Mouse (Mus musculus) stomach, postnatal 0 days (tissue): ENCODE data around the gene Npy4r. TPM values are rescaled to one million over a fixed set of nuclear protein-coding genes. Genes with fewer than 3 reads are reported as not detected.

Experiments
- ATAC-seq: fragments of 200-750 bp; cut with Nextera tagmentation; 2 replicates; pipeline ENCODE4 v1.8.0; 2017; ENCODE audit not compliant: low FRiP score, low TSS enrichment
- DNase-seq: peaks from one replicate; pipeline ENCODE4 v3.0.0-alpha.2; 2016; ENCODE audit warnings: low spot score
- H3K27ac ChIP-seq: fragments of 300-500 bp; sonication (generic); replicated peaks from 2 replicates; pipeline ENCODE4 v1.5.1; 2014; ENCODE audit warnings: mild to moderate bottlenecking, control low read depth
- H3K27me3 ChIP-seq: fragments of 300-500 bp; sonication (generic); 2 replicates; pipeline ENCODE4 v1.6.1; 2014; ENCODE audit warnings: low read length; ENCODE audit not compliant: control insufficient read depth, insufficient read depth
- H3K36me3 ChIP-seq: fragments of 300-500 bp; sonication (generic); 2 replicates; pipeline ENCODE4 v1.6.1; 2014; ENCODE audit warnings: low read length, mixed read lengths; ENCODE audit not compliant: control insufficient read depth, insufficient read depth
- H3K4me1 ChIP-seq: fragments of 300-500 bp; sonication (generic); replicated peaks from 2 replicates; pipeline ENCODE4 v1.6.1; 2014; ENCODE audit warnings: antibody characterized with exemption; ENCODE audit not compliant: control insufficient read depth, insufficient read depth
- H3K4me2 ChIP-seq: fragments of 300-500 bp; sonication (generic); replicated peaks from 2 replicates; pipeline ENCODE4 v1.6.1; 2014; ENCODE audit warnings: low read depth, mild to moderate bottlenecking, control low read depth, moderate library complexity
- H3K4me3 ChIP-seq: fragments of 300-500 bp; sonication (generic); 2 replicates; pipeline ENCODE4 v1.5.1; 2014; ENCODE audit warnings: low read depth, low read length, control low read depth
- H3K9ac ChIP-seq: fragments of 300-500 bp; sonication (generic); 2 replicates; pipeline ENCODE4 v1.6.1; 2014; ENCODE audit warnings: mild to moderate bottlenecking, low read length, control low read depth, mixed read lengths
- H3K9me3 ChIP-seq: fragments of 300-500 bp; sonication (generic); 2 replicates; pipeline ENCODE4 v1.6.1; 2016; ENCODE audit warnings: low read length; ENCODE audit not compliant: control insufficient read depth
- CTCF ChIP-seq: IDR thresholded peaks from 2 replicates; pipeline ENCODE4 v1.5.1; 2016; ENCODE audit warnings: antibody characterized with exemption, low read depth, mild to moderate bottlenecking, moderate library complexity
- EP300 ChIP-seq: optimal IDR thresholded peaks from 2 replicates; pipeline ENCODE3; 2016; ENCODE audit warnings: antibody characterized with exemption
- WGBS: fragments of 180-500 bp; shearing (Covaris S2); extraction: QIAGEN DNeasy Blood & Tissue Kit; methylation state at CpG from one replicate; pipeline ENCODE4 v1.1.7; 2014; 5-methylcytosine and 5-hydroxymethylcytosine counted together
- polyA plus RNA-seq: library from polyadenylated mRNA; unstranded; fragments of >200 nt; fragmentation: Nextera tagmentation; extraction: Ambion mirVana; gene quantifications from 2 replicates; pipeline ENCODE4 v1.2.1, GENCODE M21; 2015

The Npy4r gene
- polyA plus RNA-seq, 1 experiment from 2014 or later = 0.22 TPM

GRCm38 (mm10) chr14:34107594-34107993, 44.7 kb downstream of the Npy4r start:
- DNase-seq = no peak

GRCm38 (mm10) chr14:34106389-34107062, 45.8 kb downstream of the Npy4r start:
- H3K9ac ChIP-seq = no peak overlapping the region
- 54% methylated on average over 12 of the region's 12 CpGs for WGBS
- no peak for ATAC-seq

More at GRCm38 (mm10) chr14:34107594-34107993, 44.7 kb downstream of the Npy4r start:
- Histone ChIP-seq H3K4me2 (no peak overlapping the region), H3K4me1 (peaks cover under 1% of the 10 kb centered on the region; the same call in 1 of the 2 replicates), H3K4me3 (no peak overlapping the region), H3K27ac (no peak overlapping the region), H3K9ac (no peak overlapping the region), H3K36me3 (no peaks in the 10 kb centered on the region), H3K9me3 (no peaks in the 10 kb centered on the region), H3K27me3 (no peaks in the 10 kb centered on the region)
- no peak for TF ChIP-seq EP300
- no peak for TF ChIP-seq CTCF
- no peak for ATAC-seq
- WGBS = 71% methylated on average over 4 of the region's 4 CpGs

GRCm38 (mm10) chr14:34104892-34105291, 47.4 kb downstream of the Npy4r start:
- H3K9ac ChIP-seq = no peak overlapping the region
- no peak overlapping the region for H3K4me3 ChIP-seq
- peak; percentile 76 for DNase-seq
- no peaks in the 10 kb centered on the region for H3K36me3 ChIP-seq
- peaks cover 3% of the 10 kb centered on the region; the same call in 1 of the 2 replicates for H3K4me1 ChIP-seq
- peak; percentile 69 for ATAC-seq
- no peaks in the 10 kb centered on the region for H3K9me3 ChIP-seq
- 17% methylated on average over 8 of the region's 8 CpGs for WGBS
- H3K27me3 ChIP-seq = no peaks in the 10 kb centered on the region
- TF ChIP-seq EP300 (no peak), CTCF (peak; percentile 88)
- H3K27ac ChIP-seq = no peak overlapping the region
- H3K4me2 ChIP-seq = no peak overlapping the region

More at GRCm38 (mm10) chr14:34106389-34107062, 45.8 kb downstream of the Npy4r start:
- Histone ChIP-seq H3K4me1 (peaks cover 3% of the 10 kb centered on the region; the same call in 1 of the 2 replicates), H3K9me3 (no peaks in the 10 kb centered on the region), H3K4me3 (no peak overlapping the region), H3K27ac (no peak overlapping the region), H3K4me2 (no peak overlapping the region), H3K27me3 (no peaks in the 10 kb centered on the region), H3K36me3 (no peaks in the 10 kb centered on the region)
- DNase-seq = peak; percentile 65
- TF ChIP-seq EP300 = no peak
- peak; percentile 77 for TF ChIP-seq CTCF

GRCm38 (mm10) chr14:34103855-34104254, 48.4 kb downstream of the Npy4r start:
- H3K4me1 ChIP-seq = peaks cover 3% of the 10 kb centered on the region; the same call in 1 of the 2 replicates
- no peak for TF ChIP-seq EP300
- TF ChIP-seq CTCF = no peak
- no peak for DNase-seq

GRCm38 (mm10) chr14:34102601-34103000, 49.7 kb downstream of the Npy4r start, which contains the start of gene A630023A22Rik:
Gene A630023A22Rik (minus strand): TSS chr14:34102754.
- no peaks in the 10 kb centered on the region for H3K27me3 ChIP-seq
- H3K4me3 ChIP-seq = no peak within 1 kb of the TSS
- no peaks in the 10 kb centered on the region for H3K36me3 ChIP-seq
- ATAC-seq (no peak), DNase-seq (no peak)
- WGBS = 41% methylated on average over 5 of the region's 5 CpGs
- H3K9ac ChIP-seq = no peak within 1 kb of the TSS; the same call in 1 of the 2 replicates
- no peaks in the 10 kb centered on the region for H3K9me3 ChIP-seq
- H3K4me2 ChIP-seq = no peak within 1 kb of the TSS
- TF ChIP-seq EP300 (no peak), CTCF (no peak)
- H3K4me1 ChIP-seq = peaks cover 3% of the 10 kb centered on the region; the same call in 1 of the 2 replicates
- no peak within 1 kb of the TSS; the same call in 1 of the 2 replicates for H3K27ac ChIP-seq

More at GRCm38 (mm10) chr14:34103855-34104254, 48.4 kb downstream of the Npy4r start:
- Histone ChIP-seq H3K27me3 (no peaks in the 10 kb centered on the region), H3K9me3 (no peaks in the 10 kb centered on the region), H3K4me2 (no peak overlapping the region), H3K36me3 (no peaks in the 10 kb centered on the region), H3K4me3 (no peak overlapping the region), H3K9ac (no peak overlapping the region), H3K27ac (no peak overlapping the region)
- ATAC-seq = no peak
- WGBS = 55% methylated on average over 3 of the region's 3 CpGs

- 78% methylated on average over 5 of the region's 5 CpGs for WGBS
- Histone ChIP-seq H3K4me3 (no peak overlapping the region), H3K36me3 (no peaks in the 10 kb centered on the region), H3K4me2 (no peak overlapping the region), H3K27me3 (no peaks in the 10 kb centered on the region), H3K4me1 (no peaks in the 10 kb centered on the region), H3K9ac (no peak overlapping the region), H3K27ac (no peak overlapping the region), H3K9me3 (no peaks in the 10 kb centered on the region)
- DNase-seq = no peak
- ATAC-seq = no peak
- no peak for TF ChIP-seq EP300
- no peak for TF ChIP-seq CTCF
These were observed 56.1 kb downstream of the Npy4r start for GRCm38 (mm10) chr14:34096161-34096560.

Other genes starting within 250 kb of the Npy4r start
- 2.0 and 2.2 TPM in 2 replicates for gene Gdf10, start 228.9 kb downstream of the Npy4r start, polyA plus RNA-seq
- 0.02 and 0.07 TPM in 2 replicates for gene Gdf2, start 211.4 kb downstream of the Npy4r start, polyA plus RNA-seq
- gene Rbp3, start 198.5 kb downstream of the Npy4r start, polyA plus RNA-seq = 0.01 TPM in 1 of 2 replicates, not detected in the other
- 0.04 TPM in 1 of 2 replicates, not detected in the other for gene Zfp488, start 173.7 kb downstream of the Npy4r start, polyA plus RNA-seq
- gene Gm30083, start 137.3 kb downstream of the Npy4r start, polyA plus RNA-seq = not detected in 2 replicates
- gene Gm5460, start 135.7 kb downstream of the Npy4r start, polyA plus RNA-seq = not detected in 2 replicates
- gene Antxrl, start 99.8 kb downstream of the Npy4r start, polyA plus RNA-seq = not detected in 2 replicates
- gene Anxa8, start 66.5 kb downstream of the Npy4r start, polyA plus RNA-seq = 65.7 and 66.2 TPM in 2 replicates
- gene A630023A22Rik, start 49.7 kb downstream of the Npy4r start, polyA plus RNA-seq = 0.15 and 0.24 TPM in 2 replicates
- 0.12 and 0.46 TPM in 2 replicates for gene Gprin2, start 49.2 kb upstream of the Npy4r start, polyA plus RNA-seq
- 1.0 and 1.5 TPM in 2 replicates for gene Syt15, start 67.1 kb upstream of the Npy4r start, polyA plus RNA-seq
- 4.1 TPM in 2 replicates for gene Shld2, start 158.0 kb upstream of the Npy4r start, polyA plus RNA-seq
- 48.8 and 49.4 TPM in 2 replicates for gene Glud1, start 158.2 kb upstream of the Npy4r start, polyA plus RNA-seq
- gene Fam25c, start 202.9 kb upstream of the Npy4r start, polyA plus RNA-seq = 793 and 847 TPM in 2 replicates
- gene Sncg, start 222.3 kb upstream of the Npy4r start, polyA plus RNA-seq = 29.0 and 29.7 TPM in 2 replicates
- 4.1 TPM in 2 replicates for gene Mmrn2, start 223.0 kb upstream of the Npy4r start, polyA plus RNA-seq